In genomic region chr16:10620961-10621614, GRCm38 (mm10) we compare ENCODE assay signal across 15 mouse cellular contexts.
DNase-seq lines count a peak whose midpoint lies in the region; ATAC-seq lines count a peak whose summit lies in the region.
"Had no signal": no experiment of that assay in that cellular context is flagged by ENCODE, and none has a peak within 500 bp of the region (broad histone marks: within the 10 kb centered on the region; RNA-seq: fewer than 3 reads in every experiment).

No protein-coding gene starts in this region.

- no peak for ATAC-seq in kidney, embryonic 15.5 days (replicated peaks; ENCODE audit: low FRiP score)
- no peak for ATAC-seq in cerebellum, adult (ENCODE audit: insufficient number of reproducible peaks, low FRiP score, low TSS enrichment)

- DNase-seq in kidney, adult 9 months = no peak
- peak; percentile 43 to 50 for DNase-seq in right cerebral cortex, adult 2 months (ENCODE audit: low spot score in 2 of 2)
- no peak for DNase-seq in right cerebral cortex, postnatal 10 days (ENCODE audit: low spot score in 2 of 2)
- DNase-seq in fibroblast of lung, adult 2 months (ENCODE audit: low read depth) = peak; percentile 35
- DNase-seq in telencephalon, adult 2 months (ENCODE audit: low read depth, low spot score) = peak; percentile 75
- DNase-seq in spleen, postnatal 4 days (ENCODE audit: low spot score in 2 of 2) = no peak
- DNase-seq: adrenal gland, adult 8-10 months; cerebellum, postnatal 36 days; gastrocnemius, postnatal 14 days had no signal

- no peak overlapping the region for H3K9ac ChIP-seq in kidney, embryonic 15.5 days
- H3K9ac ChIP-seq: hindbrain, embryonic 15.5 days; neural tube, embryonic 15.5 days had no signal

- 64% methylated on average over 6 of the region's 6 CpGs for WGBS in kidney, embryonic 15.5 days

- H3K36me3 ChIP-seq in kidney, embryonic 15.5 days = peaks cover 18% of the 10 kb centered on the region

- no peak overlapping the region for H3K4me2 ChIP-seq in kidney, embryonic 15.5 days
- H3K4me2 ChIP-seq: hindbrain, embryonic 15.5 days; neural tube, embryonic 15.5 days had no signal

- no peak overlapping the region for H3K4me3 ChIP-seq in kidney, embryonic 15.5 days (replicated peaks)
- H3K4me3 ChIP-seq: hindbrain, embryonic 15.5 days; megakaryocyte, embryonic 14.5 days; neural tube, embryonic 15.5 days had no signal

- H3K9me3 ChIP-seq in kidney, embryonic 15.5 days (replicated peaks) = no peaks in the 10 kb centered on the region
- H3K9me3 ChIP-seq: hindbrain, embryonic 15.5 days; megakaryocyte, embryonic 14.5 days; neural tube, embryonic 15.5 days had no signal

- peaks cover 9% of the 10 kb centered on the region; the same call in 1 of the 2 replicates for H3K4me1 ChIP-seq in kidney, embryonic 15.5 days
- H3K4me1 ChIP-seq: hindbrain, embryonic 15.5 days; neural tube, embryonic 15.5 days had no signal

- peak overlapping the region; percentile 23; the same call in 1 of the 2 replicates for H3K27ac ChIP-seq in kidney, embryonic 15.5 days
- H3K27ac ChIP-seq: hindbrain, embryonic 15.5 days; neural tube, embryonic 15.5 days had no signal

- no peaks in the 10 kb centered on the region for H3K27me3 ChIP-seq in kidney, embryonic 15.5 days
- H3K27me3 ChIP-seq: CH12.LX; hindbrain, embryonic 15.5 days; megakaryocyte, embryonic 14.5 days; neural tube, embryonic 15.5 days had no signal

Comparison
In these comparisons a context has a peak if more than half of its experiments do, and no peak if none do; other contexts are left out.
1. DNase-seq: peak in right cerebral cortex, adult 2 months (2 of 2), fibroblast of lung, adult 2 months (single experiment) and telencephalon, adult 2 months (single experiment); none in kidney, adult 9 months (single experiment), right cerebral cortex, postnatal 10 days (0 of 2) and spleen, postnatal 4 days (0 of 2).